Mouse (Mus musculus): Measurements from ENCODE around the gene Gtpbp1. TPM values are rescaled to one million over a fixed set of nuclear protein-coding genes. Genes with fewer than 3 reads are reported as not detected.

Gtpbp1 gene
- total RNA-seq, 2 experiments from 2014 or later: 48.6 to 51.6 TPM

GRCm38 (mm10) chr15:79755977-79756625 is 65.5 kb downstream of the Gtpbp1 start:
- no peak for DNase-seq

- no peak for DNase-seq
Measured at GRCm38 (mm10) chr15:79757118-79757517, 66.5 kb downstream of the Gtpbp1 start.

- no peak for DNase-seq
Measured at GRCm38 (mm10) chr15:79760956-79761355, 70.3 kb downstream of the Gtpbp1 start.

GRCm38 (mm10) chr15:79763001-79763400 is 72.4 kb downstream of the Gtpbp1 start:
- DNase-seq: no peak

- no peak for DNase-seq
Measured at GRCm38 (mm10) chr15:79763601-79764246, 73.1 kb downstream of the Gtpbp1 start.

- peak; percentile 63 to 69 for DNase-seq
Measured at GRCm38 (mm10) chr15:79764539-79765267, 74.1 kb downstream of the Gtpbp1 start.

GRCm38 (mm10) chr15:79765361-79765760 is 74.7 kb downstream of the Gtpbp1 start:
- no peak for DNase-seq

- DNase-seq: no peak
Measured at GRCm38 (mm10) chr15:79766168-79766567, 75.5 kb downstream of the Gtpbp1 start.

GRCm38 (mm10) chr15:79766586-79767071 is 76.0 kb downstream of the Gtpbp1 start:
- DNase-seq: peak in 1 of 2 experiments; percentile 60

GRCm38 (mm10) chr15:79767327-79767961 is 76.8 kb downstream of the Gtpbp1 start:
- no peak for DNase-seq

GRCm38 (mm10) chr15:79768302-79768701 is 77.7 kb downstream of the Gtpbp1 start:
- DNase-seq: no peak

GRCm38 (mm10) chr15:79770629-79771240 is 80.1 kb downstream of the Gtpbp1 start:
- DNase-seq: no peak

Other genes with a start within 250 kb of the Gtpbp1 start
- 100 to 1,000 TPM; 111 to 120 TPM for gene Csnk1e, start 235.3 kb upstream of the Gtpbp1 start, total RNA-seq (2021)
- 10 to 100 TPM; 69.5 to 75.8 TPM for gene Kcnj4, start 185.6 kb upstream of the Gtpbp1 start, total RNA-seq (2021)
- under 1 TPM in 1 of 2 experiments, not detected in 1; 0.32 TPM for gene Kdelr3, start 174.4 kb upstream of the Gtpbp1 start, total RNA-seq (2021)
- 100 to 1,000 TPM; 311 to 331 TPM for gene Ddx17, start 144.1 kb upstream of the Gtpbp1 start, total RNA-seq (2021)
- 1 to 10 TPM; 1.1 to 2.2 TPM for gene Dmc1, start 85.7 kb upstream of the Gtpbp1 start, total RNA-seq (2021)
- 10 to 100 TPM in 1 of 2 experiments, 1 to 10 TPM in 1; 9.7 to 16.0 TPM for gene Fam227a, start 31.9 kb upstream of the Gtpbp1 start, total RNA-seq (2021)
- gene Cby1, start 31.6 kb upstream of the Gtpbp1 start, total RNA-seq (2021): 10 to 100 TPM; 43.2 to 44.3 TPM
- gene Tomm22, start 20.0 kb upstream of the Gtpbp1 start, total RNA-seq (2021): 100 to 1,000 TPM; 101 to 108 TPM
- gene Josd1, start 2.9 kb upstream of the Gtpbp1 start, total RNA-seq (2021): 10 to 100 TPM; 48.4 to 50.1 TPM
- 10 to 100 TPM; 25.3 to 31.9 TPM for gene Sun2, start 51.7 kb downstream of the Gtpbp1 start, total RNA-seq (2021)
- gene Dnal4, start 87.0 kb downstream of the Gtpbp1 start, total RNA-seq (2021): 10 to 100 TPM; 52.4 to 53.3 TPM
- gene Nptxr, start 113.9 kb downstream of the Gtpbp1 start, total RNA-seq (2021): 100 to 1,000 TPM; 729 to 800 TPM
- 10 to 100 TPM in 1 of 2 experiments, 1 to 10 TPM in 1; 5.8 to 10.8 TPM for gene Npcd, start 143.4 kb downstream of the Gtpbp1 start, total RNA-seq (2021)
- gene Cbx6, start 143.8 kb downstream of the Gtpbp1 start, total RNA-seq (2021): 100 to 1,000 TPM; 335 to 366 TPM
- 1 to 10 TPM; 3.9 to 6.7 TPM for gene Apobec3, start 200.8 kb downstream of the Gtpbp1 start, total RNA-seq (2021)

All from layer of hippocampus, postnatal 36 days (tissue).